Mouse (Mus musculus) cerebellum, adult 2 months (tissue): Measurements from ENCODE around the gene Fhod1.

ENCODE experiments used
- CTCF ChIP-seq: fragments of 200-500 bp; IDR thresholded peaks from 2 replicates; pipeline ENCODE4 v1.5.1; 2011; ENCODE audit warnings: low read depth, mild to moderate bottlenecking, control low read depth, low read length, moderate library complexity, borderline replicate concordance; ENCODE audit not compliant: insufficient read depth
- POLR2A ChIP-seq: fragments of 200-500 bp; IDR thresholded peaks from 2 replicates; pipeline ENCODE4 v1.6.1; 2011; ENCODE audit warnings: low read length, control low read depth, borderline replicate concordance; ENCODE audit not compliant: insufficient read depth

DNA sequence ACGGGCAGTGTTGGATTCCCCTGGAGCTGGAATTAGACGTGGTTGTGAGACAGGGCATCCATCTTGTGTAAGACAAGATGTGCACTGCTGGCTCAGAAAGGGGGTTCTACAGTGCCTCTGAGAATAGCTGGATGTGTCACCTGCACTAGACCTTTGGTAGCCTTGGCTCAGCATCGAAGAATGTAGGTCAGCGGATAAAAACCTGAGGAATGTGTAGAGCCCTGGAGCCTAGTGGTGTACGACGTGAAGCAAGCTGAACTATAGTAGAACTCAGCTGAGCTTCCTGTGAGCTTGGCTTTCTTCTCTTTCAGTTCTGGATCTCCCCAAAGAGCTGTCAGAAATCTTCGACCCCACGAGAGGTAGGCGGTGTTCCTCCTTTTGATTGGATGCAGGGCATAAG, 43.9 kb downstream of the Fhod1 start:
- TF ChIP-seq CTCF, result no peak
- no peak for TF ChIP-seq POLR2A
